8 mouse cellular contexts compared by ENCODE assay signal in the genomic region with DNA sequence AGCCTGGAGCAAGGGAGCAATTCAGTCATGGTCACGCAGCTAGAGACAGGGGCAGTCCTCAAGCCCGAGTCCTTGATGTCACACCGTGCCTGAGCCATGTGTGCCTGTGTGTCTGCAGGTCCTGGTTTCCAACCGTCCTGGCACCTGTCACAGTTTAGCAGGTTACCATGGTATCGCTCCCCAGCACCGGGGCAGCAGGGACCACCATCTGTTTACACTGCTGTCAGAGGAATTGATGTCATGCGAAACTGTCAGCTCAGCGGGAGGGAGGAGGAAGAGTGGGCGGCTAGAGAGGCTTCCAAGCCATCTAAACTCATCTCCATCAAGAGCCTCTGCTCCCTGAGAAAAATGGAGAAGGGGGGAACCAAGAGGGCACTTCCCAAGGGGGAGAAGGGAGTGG.
DNase-seq lines count a peak whose midpoint lies in the region; ATAC-seq lines count a peak whose summit lies in the region.
"Had no signal": no experiment of that assay in that cellular context is flagged by ENCODE, and none has a peak within 500 bp of the region (broad histone marks: within the 10 kb centered on the region; RNA-seq: fewer than 3 reads in every experiment).

No protein-coding gene starts in this region.

- H3K9ac ChIP-seq in embryonic facial prominence, embryonic 14.5 days (ENCODE audit: low read depth, low read length): no peak overlapping the region
- no peak overlapping the region for H3K9ac ChIP-seq in neural tube, embryonic 12.5 days

- peak; percentile 98 for DNase-seq in cerebellum, adult 9-11 months
- peak; percentile 25 for DNase-seq in embryonic facial prominence, embryonic 14.5 days (ENCODE audit: low spot score)
- peak; percentile 85 to 86 for DNase-seq in layer of hippocampus, adult 8-10 months (ENCODE audit: low spot score in 2 of 2)
- no peak for DNase-seq in urinary bladder, postnatal 36 days (ENCODE audit: low spot score in 2 of 2)
- no peak for DNase-seq in Muller cell, postnatal 12 days (ENCODE audit: inconsistent ontology term)
- no peak for DNase-seq in gastrocnemius, adult 18-20 months (ENCODE audit: low spot score)
- DNase-seq: kidney, adult 2 months had no signal

- H3K27me3 ChIP-seq in embryonic facial prominence, embryonic 14.5 days (replicated peaks; ENCODE audit: control insufficient read depth, insufficient read depth, low read length): no peaks in the 10 kb centered on the region
- no peaks in the 10 kb centered on the region for H3K27me3 ChIP-seq in neural tube, embryonic 12.5 days (replicated peaks)

- no peaks in the 10 kb centered on the region for H3K36me3 ChIP-seq in embryonic facial prominence, embryonic 14.5 days (ENCODE audit: control insufficient read depth, insufficient read depth, low read length)
- no peaks in the 10 kb centered on the region for H3K36me3 ChIP-seq in neural tube, embryonic 12.5 days

- 0 out of 2 replicates have a peak, but pooled peaks cover 3% of the 10 kb centered on the region for H3K4me1 ChIP-seq in embryonic facial prominence, embryonic 14.5 days (ENCODE audit: control insufficient read depth, insufficient read depth, low read length)
- peaks cover 10% of the 10 kb centered on the region for H3K4me1 ChIP-seq in neural tube, embryonic 12.5 days

- H3K4me2 ChIP-seq in embryonic facial prominence, embryonic 14.5 days (ENCODE audit: low read depth, low read length): no peak overlapping the region
- no peak overlapping the region for H3K4me2 ChIP-seq in neural tube, embryonic 12.5 days (replicated peaks)

- H3K9me3 ChIP-seq in embryonic facial prominence, embryonic 14.5 days (ENCODE audit: control insufficient read depth, low read length): no peaks in the 10 kb centered on the region
- no peaks in the 10 kb centered on the region for H3K9me3 ChIP-seq in neural tube, embryonic 12.5 days

- 25% methylated on average over 9 of the region's 9 CpGs for WGBS in embryonic facial prominence, embryonic 14.5 days
- 17% methylated on average over 9 of the region's 9 CpGs for WGBS in neural tube, embryonic 12.5 days

- no peak overlapping the region for H3K4me3 ChIP-seq in embryonic facial prominence, embryonic 14.5 days (ENCODE audit: low read depth, low read length)
- no peak overlapping the region for H3K4me3 ChIP-seq in neural tube, embryonic 12.5 days

- no peak overlapping the region for H3K27ac ChIP-seq in embryonic facial prominence, embryonic 14.5 days (replicated peaks; ENCODE audit: low read depth, low read length)
- no peak overlapping the region for H3K27ac ChIP-seq in neural tube, embryonic 12.5 days

- peak; percentile 68; the same call in 1 of the 2 replicates for ATAC-seq in embryonic facial prominence, embryonic 14.5 days (ENCODE audit: low read depth)
- ATAC-seq in neural tube, embryonic 12.5 days (ENCODE audit: low FRiP score, low read depth): peak; percentile 50; the same call in 1 of the 2 replicates

Comparison
In these comparisons a context has a peak if more than half of its experiments do, and no peak if none do; other contexts are left out.
1. DNase-seq: peak in cerebellum, adult 9-11 months (single experiment), embryonic facial prominence, embryonic 14.5 days (single experiment) and layer of hippocampus, adult 8-10 months (2 of 2); none in urinary bladder, postnatal 36 days (0 of 2), Muller cell, postnatal 12 days (single experiment) and gastrocnemius, adult 18-20 months (single experiment).